Mouse (Mus musculus): ENCODE measurements at regions not wholly inside any gene's neighbourhood (a gene's known extent, or its start where the extent isn't known, plus 50 kb on each side); places are given as distances from the start of the nearest gene placed in this dataset.
A peak's percentile ranks its signal among the peaks of the same experiment; 100 is the strongest.

DNA sequence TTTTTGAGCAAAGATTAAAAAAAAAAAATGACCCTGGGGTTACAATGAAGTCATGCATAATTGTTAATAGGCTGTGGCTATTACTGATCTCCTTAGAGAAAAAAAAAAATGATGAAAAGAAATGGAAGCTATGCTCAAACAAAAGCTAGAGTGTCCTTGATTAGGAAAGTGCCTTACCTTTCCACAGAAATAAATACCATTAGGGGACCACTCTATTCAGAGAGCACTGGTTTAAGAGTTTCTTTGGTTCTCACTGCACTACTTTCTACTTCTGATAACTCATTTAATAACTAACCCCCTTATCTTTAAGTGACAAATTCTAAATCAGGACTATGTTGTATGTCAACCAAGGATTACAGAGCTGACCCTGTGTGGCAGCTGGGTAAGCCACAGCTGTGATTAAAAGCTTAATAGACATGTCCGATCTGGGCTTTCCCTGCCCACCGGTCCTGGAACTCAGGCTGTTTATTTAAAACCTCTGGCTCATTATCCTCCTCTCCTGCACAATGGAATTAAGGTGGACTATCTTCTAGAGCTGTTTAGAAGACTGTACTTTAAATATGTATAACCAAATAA, 225.9 kb upstream of the Lyplal1 start:
- intact Hi-C loops (cut with DNase I; ENCODE audit: low total_unique reads): no loop called here

DNA sequence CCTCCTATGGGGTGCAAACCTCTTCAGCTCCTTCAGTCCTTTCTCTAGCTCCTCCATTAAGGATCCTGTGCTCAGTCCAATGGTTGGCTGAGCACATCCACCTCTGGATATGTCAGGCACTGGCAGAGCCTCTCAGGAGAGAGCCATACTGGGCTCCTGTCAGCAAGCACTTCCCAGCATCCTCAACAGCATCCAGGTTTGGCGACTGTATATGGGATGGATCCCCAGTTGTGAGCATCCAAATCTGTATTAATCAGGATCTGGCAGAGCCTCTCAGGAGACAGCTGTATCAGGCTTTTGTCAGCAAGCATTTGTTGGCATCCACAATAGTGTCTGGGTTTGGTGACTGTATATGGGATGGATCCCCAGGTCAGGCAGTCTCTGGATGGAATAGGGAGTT, 225.3 kb upstream of the Lyplal1 start:
- intact Hi-C loops (cut with DNase I; ENCODE audit: low total_unique reads): no loop called here
- no peak for DNase-seq

More for the DNA sequence above, 225.9 kb upstream of the Lyplal1 start:
- DNase-seq: no peak

DNA sequence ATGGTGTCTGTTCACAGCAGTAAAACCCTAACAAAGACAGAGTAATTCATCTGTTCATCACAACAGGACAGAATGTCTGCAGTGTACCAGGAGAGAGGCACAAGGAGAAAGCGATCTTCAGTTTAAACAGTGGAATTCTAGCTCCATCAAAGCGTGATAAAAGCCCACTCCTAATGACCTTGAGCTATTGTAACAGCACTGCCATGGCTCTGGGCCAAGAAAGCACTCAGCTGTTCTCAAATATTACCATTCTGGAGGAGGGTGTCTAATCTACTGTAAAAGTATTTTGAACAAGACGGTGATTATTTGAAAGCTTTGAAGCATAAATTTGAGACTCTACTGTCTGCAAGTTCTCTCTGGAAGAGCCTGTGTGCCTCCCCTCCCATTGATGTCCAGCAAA, 224.8 kb upstream of the Lyplal1 start:
- DNase-seq: no peak
- intact Hi-C loops (cut with DNase I; ENCODE audit: low total_unique reads): no loop called here

DNA sequence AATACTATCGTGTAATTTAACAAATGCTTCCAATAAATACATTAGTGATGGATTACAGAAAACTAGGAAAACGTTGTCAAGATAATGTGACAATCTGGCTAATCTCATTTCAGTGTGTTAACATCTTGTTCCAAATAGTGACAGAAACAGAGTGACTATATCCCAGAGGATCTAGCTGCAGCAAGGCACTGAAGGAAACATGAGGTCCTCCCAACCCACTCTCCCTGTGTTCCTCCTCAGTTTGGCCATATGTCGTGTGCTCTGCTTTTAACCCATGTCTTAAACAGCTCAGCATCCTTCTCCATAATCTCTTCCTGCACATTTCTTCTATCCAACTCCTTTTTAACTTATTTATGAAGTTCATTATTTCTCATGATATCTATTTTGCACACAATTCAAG, 223.6 kb upstream of the Lyplal1 start:
- no peak for DNase-seq
- intact Hi-C loops (cut with DNase I; ENCODE audit: low total_unique reads): no loop called here

DNA sequence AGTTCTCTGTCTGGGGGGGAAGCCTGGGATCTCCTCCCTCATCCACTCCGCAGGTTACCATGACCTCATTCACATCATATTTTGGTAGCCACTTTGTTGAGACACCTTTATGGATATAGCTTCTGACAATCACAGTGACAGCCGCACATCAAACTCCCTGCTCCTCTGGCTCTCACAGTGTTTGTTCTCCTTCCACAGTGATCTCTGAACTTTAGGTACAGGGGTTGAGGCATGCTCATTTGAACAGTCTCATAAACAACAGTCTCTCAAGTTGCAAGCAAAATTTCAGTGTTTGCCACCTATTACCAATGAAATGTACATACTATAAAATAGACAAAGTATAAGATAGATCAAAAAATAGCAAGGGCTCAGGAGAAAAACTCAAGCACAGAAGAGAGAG, 200.2 kb upstream of the Lyplal1 start:
- intact Hi-C loops (cut with DNase I; ENCODE audit: low total_unique reads): no loop called here
- no peak for DNase-seq

DNA sequence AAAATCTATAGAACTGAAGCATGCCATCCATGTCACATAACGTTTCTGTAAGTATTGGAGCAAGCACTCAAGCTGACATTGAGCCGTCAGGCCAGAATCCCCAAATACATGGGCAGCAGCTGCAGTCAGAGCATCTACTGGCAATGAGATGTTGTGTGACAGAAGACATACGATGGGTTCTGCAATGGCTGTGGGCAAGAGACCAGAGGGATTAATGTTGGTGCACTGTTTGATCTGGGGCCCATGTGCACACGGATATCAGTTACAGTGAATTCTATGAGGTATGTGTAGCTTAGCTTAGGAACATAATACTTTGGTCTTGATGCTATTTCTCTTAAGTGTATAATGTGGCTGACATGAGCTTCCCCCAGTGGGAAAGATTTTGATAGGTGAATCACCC, 197.1 kb upstream of the Lyplal1 start:
- no peak for DNase-seq
- intact Hi-C loops (cut with DNase I; ENCODE audit: low total_unique reads): no loop called here

DNA sequence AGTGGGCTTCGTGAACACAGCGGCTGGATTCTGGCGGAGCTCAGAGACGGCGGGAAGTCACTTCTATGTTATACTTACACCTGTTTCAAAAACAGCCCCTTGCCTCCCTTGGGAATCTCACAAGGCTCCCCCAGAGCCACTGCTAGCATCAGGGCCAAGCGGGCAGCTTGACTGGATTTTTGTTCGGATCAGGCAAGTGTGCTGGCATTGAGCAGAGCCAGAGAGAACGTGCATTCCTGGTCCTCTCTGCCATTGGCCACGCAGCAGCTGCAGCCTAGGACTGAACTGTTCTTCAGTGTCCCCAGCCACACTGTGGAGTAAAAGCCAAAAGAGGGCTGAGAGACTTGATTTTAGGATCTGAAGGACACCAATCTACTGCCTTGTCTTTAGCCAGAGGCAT, 195.6 kb upstream of the Lyplal1 start:
- intact Hi-C loops (cut with DNase I; ENCODE audit: low total_unique reads): no loop called here
- DNase-seq: peak; percentile 37

DNA sequence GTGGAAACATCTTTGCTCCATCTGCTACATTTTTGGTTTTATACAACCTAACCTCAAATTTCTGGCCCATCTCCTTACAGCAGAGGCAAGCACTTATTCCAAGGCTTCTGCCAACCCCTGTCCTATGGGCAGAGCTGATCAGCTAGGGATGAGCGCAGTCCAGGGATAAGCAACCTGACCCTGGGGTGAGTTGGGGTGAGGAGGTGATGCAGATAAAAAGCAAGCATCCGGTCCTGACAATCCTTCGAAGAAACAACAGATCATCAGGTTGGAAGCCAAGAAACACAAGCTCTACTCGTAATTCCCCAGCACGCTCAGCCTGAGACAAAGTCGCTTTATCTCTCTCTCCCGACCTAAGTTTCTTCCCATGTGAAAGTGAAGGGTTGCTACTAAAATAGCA, 194.9 kb upstream of the Lyplal1 start:
- DNase-seq: no peak
- intact Hi-C loops (cut with DNase I; ENCODE audit: low total_unique reads): no loop called here

DNA sequence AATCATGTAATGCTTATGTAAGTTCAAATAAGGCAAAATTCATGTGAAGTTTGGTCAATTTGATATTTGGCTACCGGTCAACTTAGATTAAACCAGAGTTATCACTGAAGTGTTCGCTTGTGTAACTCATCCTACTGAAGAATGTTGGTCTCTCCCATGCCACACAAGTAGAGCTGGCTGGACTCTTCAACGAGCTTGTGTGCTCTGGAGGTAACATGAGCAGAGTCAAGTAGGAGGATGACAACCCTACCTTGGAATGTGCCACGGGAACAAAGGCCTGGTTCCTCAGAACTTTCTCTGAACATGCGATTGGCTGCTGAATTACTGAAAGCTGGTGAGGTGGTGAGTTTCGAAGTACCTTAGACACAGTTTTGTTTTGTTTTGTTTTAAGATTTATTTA, 190.5 kb upstream of the Lyplal1 start:
- no peak for DNase-seq
- intact Hi-C loops (cut with DNase I; ENCODE audit: low total_unique reads): no loop called here

DNA sequence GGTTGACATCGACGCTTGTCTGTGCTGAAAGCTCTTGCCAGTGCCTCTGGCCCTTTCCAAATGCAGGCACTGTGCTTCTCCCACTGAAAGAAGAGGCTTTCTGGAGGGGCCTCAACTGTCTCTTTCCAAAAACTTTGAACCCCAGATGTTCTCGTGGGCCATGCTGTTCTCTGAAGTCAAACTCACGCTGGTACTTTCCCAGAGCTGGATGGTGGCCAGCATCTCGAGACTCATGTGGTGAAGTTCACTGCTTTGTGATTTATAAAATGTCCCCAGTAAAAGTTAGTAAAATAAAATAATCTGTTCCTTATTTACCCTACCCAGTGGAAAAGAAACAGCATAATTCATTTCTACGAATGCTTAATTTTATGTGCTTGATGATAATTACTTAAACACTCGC, 180.4 kb upstream of the Lyplal1 start:
- intact Hi-C loops (cut with DNase I; ENCODE audit: low total_unique reads): no loop called here
- peak; percentile 11 for DNase-seq

DNA sequence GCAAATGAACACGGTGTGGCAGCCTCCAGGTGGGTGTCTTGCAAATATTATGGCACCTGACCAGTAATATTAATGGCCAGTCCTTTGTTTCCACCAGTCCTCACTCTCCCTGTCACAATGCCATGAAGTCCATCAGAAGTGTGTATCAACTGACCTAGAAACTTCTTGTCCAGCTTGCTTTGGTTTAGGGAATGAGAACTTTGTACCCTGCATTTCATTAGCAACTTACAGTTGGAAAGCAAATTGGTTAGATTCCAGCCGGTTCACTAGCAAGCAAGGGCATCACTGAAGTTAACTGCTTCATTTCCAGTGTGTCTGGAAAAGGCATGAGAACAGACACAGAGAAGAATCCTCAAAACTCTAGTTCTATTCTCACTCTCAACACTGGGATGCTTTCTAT, 178.1 kb upstream of the Lyplal1 start:
- intact Hi-C loops (cut with DNase I; ENCODE audit: low total_unique reads): no loop called here
- no peak for DNase-seq

DNA sequence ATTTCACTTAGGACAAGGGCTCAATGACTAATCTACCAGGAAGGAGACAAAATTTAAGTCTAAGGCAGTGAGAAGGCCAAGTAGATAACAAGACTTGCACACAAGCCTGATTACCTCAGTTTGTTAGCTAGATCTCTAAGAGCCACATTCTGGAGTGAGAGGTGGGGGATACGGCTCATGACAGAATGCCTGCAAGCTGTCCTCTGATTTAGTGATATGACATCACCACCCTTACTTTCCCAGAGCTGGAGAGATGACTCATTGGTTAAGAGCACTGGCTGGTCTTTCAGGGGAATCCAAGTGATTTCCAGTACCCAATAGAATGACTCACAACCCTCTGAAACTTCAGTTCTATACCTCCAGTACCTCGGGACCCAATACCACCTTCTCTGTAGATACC, 177.5 kb upstream of the Lyplal1 start:
- intact Hi-C loops (cut with DNase I; ENCODE audit: low total_unique reads): no loop called here
- DNase-seq: no peak

DNA sequence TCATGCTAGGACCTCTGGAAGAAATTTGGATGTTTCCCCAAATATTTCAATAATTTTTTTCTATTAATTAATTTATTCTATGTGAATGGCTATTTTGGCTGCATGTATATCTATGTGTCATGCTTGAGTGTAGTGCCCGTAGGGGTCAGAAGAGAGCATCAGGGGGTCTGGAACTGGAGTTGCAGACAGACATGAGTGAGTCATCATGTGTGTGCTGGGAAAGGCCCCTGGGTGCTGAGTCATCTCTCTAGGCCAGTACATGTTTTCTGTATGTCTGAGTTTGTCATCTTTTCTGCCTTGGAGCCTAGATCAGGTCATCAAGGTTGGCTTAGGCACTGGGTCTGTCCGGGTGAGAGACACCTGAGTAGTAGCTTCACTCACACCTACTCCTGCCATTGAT, 172.0 kb upstream of the Lyplal1 start:
- no peak for DNase-seq
- intact Hi-C loops (cut with DNase I; ENCODE audit: low total_unique reads): no loop called here

DNA sequence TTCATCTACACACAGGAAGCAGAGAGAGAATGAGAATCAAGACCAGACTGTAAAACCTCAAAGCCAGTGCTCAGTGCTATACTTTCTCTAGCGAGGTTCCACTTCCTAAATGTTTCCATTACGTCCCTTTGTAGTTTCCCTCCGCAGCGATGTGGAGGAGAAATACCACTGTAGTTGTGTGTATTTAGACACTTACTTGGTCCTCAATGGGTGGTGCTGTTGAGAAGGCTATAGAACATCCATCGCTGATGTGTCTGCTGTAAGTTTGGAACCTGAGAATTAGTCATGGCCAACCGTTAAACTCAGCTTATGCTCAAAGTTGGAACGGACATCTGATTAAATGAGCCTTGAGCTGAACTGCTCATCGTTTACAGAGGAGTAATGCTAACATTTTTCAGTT, 170.7 kb upstream of the Lyplal1 start:
- intact Hi-C loops (cut with DNase I; ENCODE audit: low total_unique reads): no loop called here
- no peak for DNase-seq

DNA sequence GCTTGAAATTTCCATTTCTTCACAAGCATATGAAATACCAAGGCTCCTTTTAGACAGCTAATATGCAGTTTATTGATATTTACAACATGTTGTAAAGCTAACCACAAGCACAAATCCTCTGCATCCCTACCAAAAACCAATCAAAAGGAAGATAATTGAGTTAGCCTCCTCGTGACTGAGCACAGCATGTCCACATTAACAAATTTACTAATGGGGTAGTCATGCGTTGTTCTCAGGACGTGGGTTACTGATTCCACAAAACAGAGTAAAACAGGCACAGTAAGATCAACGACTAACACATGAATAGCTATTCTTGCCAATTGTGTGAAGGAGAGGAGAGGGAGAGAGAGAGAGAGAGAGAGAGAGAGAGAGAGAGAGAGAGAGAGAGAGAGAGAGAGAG, 169.3 kb upstream of the Lyplal1 start:
- no peak for DNase-seq
- intact Hi-C loops (cut with DNase I; ENCODE audit: low total_unique reads): no loop called here

DNA sequence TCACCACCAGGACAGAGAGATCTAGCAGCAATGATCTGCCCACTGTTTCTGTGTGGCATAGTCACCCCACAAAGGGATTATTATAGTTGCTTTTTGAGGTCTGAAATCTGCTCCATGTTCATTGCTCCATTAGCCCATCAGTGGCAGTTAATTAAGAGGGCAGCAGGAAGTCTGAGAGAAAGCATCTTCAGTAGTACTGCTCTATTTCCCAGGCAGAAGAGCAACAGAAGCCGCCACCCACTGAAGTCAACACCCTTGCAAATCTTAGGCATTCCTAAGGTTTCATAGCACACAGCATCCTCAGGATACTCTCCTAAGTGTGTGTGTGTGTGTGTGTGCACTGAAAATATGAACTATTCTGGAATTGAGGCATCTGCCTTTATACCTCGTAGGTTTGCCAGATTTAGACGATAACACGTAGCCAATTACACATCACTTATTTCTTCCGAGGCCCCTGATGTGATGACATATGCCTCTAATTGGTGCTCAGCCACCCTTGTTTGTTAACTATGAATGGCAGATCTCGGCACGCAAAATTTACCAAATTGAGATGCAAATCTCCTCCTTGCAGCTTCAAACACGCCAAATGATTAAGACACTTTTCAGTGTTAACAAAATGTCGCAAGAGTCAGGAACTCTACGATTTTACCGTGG, 161.0 kb upstream of the Lyplal1 start:
- DNase-seq: no peak
- intact Hi-C loops (cut with DNase I; ENCODE audit: low total_unique reads): no loop called here

DNA sequence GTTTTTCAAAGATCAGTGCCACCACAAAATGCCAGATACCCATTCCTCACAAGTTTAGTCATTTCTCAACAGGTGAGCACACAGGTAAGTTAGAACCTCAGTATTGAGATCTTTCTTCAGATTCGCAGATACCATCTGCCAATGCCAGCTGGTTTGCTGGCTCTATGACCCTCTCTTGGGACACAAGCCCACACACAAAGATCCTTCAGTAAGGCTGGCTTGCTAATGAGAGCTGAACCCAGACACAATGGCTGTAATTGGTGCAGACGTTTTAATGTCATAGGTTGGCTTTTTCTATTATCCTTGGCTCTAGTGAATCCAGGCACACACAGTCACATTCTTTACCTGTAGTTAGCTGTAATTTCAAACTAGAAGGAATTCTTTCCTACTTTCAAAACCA, 154.3 kb upstream of the Lyplal1 start:
- intact Hi-C loops (cut with DNase I; ENCODE audit: low total_unique reads): no loop called here
- DNase-seq: no peak

DNA sequence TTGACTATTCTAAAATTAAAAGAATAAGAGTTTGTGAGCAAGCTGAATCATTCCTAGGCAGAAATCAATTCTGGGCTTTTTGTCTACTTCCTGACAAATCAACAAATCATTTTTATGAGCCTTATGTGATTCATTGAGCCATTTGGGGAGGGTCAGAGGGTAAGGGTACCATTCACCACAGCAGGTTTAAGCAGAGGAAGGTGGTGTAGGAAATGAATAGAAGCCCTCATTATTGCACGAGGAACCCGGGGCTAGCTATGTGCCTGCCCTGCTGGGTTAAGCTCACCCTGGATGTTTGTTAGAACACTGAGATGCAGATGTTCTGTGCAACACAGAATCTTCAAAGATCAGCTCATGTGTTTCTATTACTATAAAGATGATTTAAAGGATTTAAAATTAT, 150.2 kb upstream of the Lyplal1 start:
- DNase-seq: no peak
- intact Hi-C loops (cut with DNase I; ENCODE audit: low total_unique reads): no loop called here

DNA sequence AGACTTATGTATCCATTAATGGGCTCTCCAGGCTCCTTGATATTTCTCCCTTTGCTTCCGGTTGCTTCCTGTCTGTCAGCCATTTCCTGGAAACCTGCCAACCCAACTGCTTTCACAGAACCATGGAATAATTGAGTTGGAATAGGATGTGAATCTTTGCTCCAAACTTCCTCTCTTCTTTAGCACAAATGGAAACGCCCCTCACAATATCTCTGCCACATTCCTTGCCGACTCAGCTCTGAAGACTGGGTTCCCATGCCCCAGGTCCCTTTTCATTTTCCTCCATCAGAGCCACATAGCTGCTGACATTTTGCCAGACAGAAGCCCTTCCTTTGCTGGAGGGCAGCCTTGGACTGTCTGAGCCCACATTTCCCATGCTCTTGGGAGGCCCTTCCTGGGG, 147.5 kb upstream of the Lyplal1 start:
- intact Hi-C loops (cut with DNase I; ENCODE audit: low total_unique reads): no loop called here
- peak; percentile 53 for DNase-seq

DNA sequence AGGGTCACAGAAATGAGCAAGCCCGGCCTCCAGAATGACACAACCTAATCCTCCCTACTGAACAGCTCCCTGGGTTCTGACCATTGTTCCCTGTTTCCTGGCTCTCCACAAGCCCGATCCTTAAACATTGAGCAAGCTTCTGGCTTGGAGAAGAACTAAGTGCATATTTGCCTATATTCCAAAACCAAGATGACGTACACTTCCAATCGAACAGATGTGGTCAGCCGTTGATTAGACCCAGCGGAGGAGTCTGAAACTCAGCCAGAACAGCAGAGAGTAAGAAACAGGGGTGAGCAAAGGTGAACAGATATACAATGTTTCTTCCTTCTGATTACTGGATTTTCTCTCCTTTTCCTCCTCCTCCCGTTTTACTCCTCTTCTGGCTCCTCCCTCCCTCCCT, 146.8 kb upstream of the Lyplal1 start:
- peak; percentile 22 for DNase-seq
- intact Hi-C loops (cut with DNase I; ENCODE audit: low total_unique reads): no loop called here

DNA sequence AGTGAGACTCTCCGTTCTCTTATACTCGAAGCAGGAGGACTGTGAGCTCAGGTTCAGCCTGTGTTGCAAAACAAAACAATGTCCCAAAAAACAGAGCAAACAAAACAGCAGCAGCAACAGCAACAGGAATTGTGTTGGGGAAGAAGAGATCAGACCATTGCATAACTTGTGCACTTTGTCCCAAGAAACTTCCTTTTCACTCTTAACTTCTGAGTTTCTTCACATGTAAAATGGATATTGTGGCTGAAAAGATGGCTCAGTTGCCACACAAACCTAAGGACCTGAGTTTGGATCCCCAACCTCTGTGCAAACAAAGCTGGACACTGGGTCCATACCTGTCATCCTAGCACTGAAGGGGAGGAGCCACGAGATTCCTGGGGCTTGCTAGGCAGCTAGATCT, 146.1 kb upstream of the Lyplal1 start:
- intact Hi-C loops (cut with DNase I; ENCODE audit: low total_unique reads): no loop called here
- no peak for DNase-seq

DNA sequence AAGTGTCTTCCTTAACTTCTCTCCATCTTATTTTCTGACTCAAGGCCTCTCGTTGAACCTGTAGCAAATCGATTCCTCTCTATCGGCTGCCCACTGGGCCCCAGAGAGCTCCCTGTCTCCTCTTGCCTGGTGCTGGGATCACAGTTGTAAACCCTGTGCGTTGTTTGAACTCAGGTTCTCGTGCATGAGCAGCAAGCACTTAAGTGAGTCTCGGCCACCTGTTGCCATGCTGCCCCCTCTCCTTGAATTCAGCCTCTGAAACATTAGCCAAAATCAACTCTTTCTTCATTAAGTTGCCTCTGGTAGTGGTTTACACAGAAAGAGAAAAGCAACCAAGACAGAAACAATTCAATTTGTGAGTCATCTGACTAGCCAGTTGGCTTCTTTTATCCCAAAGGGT, 144.9 kb upstream of the Lyplal1 start:
- no peak for DNase-seq
- intact Hi-C loops (cut with DNase I; ENCODE audit: low total_unique reads): no loop called here

All from gastrocnemius, postnatal 14 days (tissue).